Mouse (Mus musculus): ENCODE data around the gene Azin2.

DNA sequence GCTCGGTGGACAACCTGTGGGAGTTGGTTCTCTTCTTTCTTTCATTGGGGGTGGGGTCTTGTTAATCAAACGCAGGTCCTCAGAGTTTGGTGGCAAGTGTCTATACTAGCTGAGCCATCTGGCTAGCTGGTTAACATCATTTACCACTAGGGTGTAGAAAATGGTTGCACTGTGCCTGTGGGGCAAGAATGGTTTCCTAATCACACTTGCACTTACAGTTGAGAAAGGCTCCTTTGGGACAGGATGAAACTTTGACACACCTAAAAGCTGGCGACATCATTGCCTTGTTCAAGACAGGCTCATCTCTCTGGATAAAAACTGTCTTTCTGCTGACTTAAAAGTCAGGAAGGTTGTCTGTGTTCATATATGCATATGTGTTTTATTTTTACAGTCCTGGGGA lies 29.9 kb upstream of the Azin2 start:
- TF ChIP-seq CTCF (IDR thresholded peaks at IDR 0.05; ENCODE audit: low read depth, low read length): no peak
- no peak for TF ChIP-seq POLR2A (IDR thresholded peaks at IDR 0.05; ENCODE audit: extremely low read depth, insufficient read depth, low read length)
